ENCODE assay signal across 8 mouse cellular contexts in genomic region chr7:124708771-124709485, GRCm38 (mm10).
DNase-seq lines count a peak whose midpoint lies in the region; ATAC-seq lines count a peak whose summit lies in the region.

No protein-coding gene starts in this region.

- H3K27ac ChIP-seq in neural tube, embryonic 13.5 days (replicated peaks): peak overlapping the region; percentile 49; the same call in 1 of the 2 replicates
- H3K27ac ChIP-seq in neural tube, embryonic 15.5 days (replicated peaks): no peak overlapping the region
- H3K27ac ChIP-seq in intestine, embryonic 16.5 days (ENCODE audit: low read length): no peak overlapping the region

- H3K9me3 ChIP-seq in neural tube, embryonic 13.5 days: no peaks in the 10 kb centered on the region
- H3K9me3 ChIP-seq in neural tube, embryonic 15.5 days (replicated peaks): no peaks in the 10 kb centered on the region
- no peaks in the 10 kb centered on the region for H3K9me3 ChIP-seq in intestine, embryonic 16.5 days (ENCODE audit: control insufficient read depth, low read length)

- peak; percentile 39 to 72 for DNase-seq in adrenal gland, adult (ENCODE audit: inconsistent age in 2 of 2, low spot score in 1 of 2)
- DNase-seq in adrenal gland, postnatal 4 days (ENCODE audit: low spot score in 2 of 2): no peak
- DNase-seq in gonadal fat pad, adult 2 months (ENCODE audit: low read depth): peak; percentile 30
- DNase-seq in left cerebral cortex, postnatal 36 days (ENCODE audit: low spot score in 2 of 2): peak; percentile 66 to 73
- DNase-seq in telencephalon, adult 2 months (ENCODE audit: low read depth, low spot score): peak; percentile 79

- no peaks in the 10 kb centered on the region for H3K36me3 ChIP-seq in neural tube, embryonic 13.5 days
- H3K36me3 ChIP-seq in neural tube, embryonic 15.5 days: no peaks in the 10 kb centered on the region
- no peaks in the 10 kb centered on the region for H3K36me3 ChIP-seq in intestine, embryonic 16.5 days (ENCODE audit: control insufficient read depth, insufficient read depth, low read length)

- 21% methylated on average over 11 of the region's 11 CpGs for WGBS in neural tube, embryonic 13.5 days
- 20% methylated on average over 11 of the region's 11 CpGs for WGBS in neural tube, embryonic 15.5 days
- 37% methylated on average over 11 of the region's 11 CpGs for WGBS in intestine, embryonic 16.5 days

- H3K27me3 ChIP-seq in neural tube, embryonic 13.5 days: no peaks in the 10 kb centered on the region
- no peaks in the 10 kb centered on the region for H3K27me3 ChIP-seq in neural tube, embryonic 15.5 days (replicated peaks)
- no peaks in the 10 kb centered on the region for H3K27me3 ChIP-seq in intestine, embryonic 16.5 days (replicated peaks; ENCODE audit: control insufficient read depth, insufficient read depth, low read length)

- peak overlapping the region; percentile 22 for H3K4me2 ChIP-seq in neural tube, embryonic 13.5 days
- H3K4me2 ChIP-seq in neural tube, embryonic 15.5 days: no peak overlapping the region; the same call in 1 of the 2 replicates
- H3K4me2 ChIP-seq in intestine, embryonic 16.5 days (ENCODE audit: low read depth, low read length): no peak overlapping the region

- intact Hi-C loops in left cerebral cortex, postnatal 36 days (cut with DNase I): loop anchor here (2.0 kb wide), 1 partner anchor 38 kb away; no protein-coding TSS in a partner anchor

- peaks cover 24% of the 10 kb centered on the region for H3K4me1 ChIP-seq in neural tube, embryonic 13.5 days (replicated peaks)
- peaks cover 22% of the 10 kb centered on the region for H3K4me1 ChIP-seq in neural tube, embryonic 15.5 days
- H3K4me1 ChIP-seq in intestine, embryonic 16.5 days (ENCODE audit: control insufficient read depth, insufficient read depth, low read length): no peaks in the 10 kb centered on the region

- H3K4me3 ChIP-seq in neural tube, embryonic 13.5 days: no peak overlapping the region
- no peak overlapping the region for H3K4me3 ChIP-seq in neural tube, embryonic 15.5 days (replicated peaks)
- H3K4me3 ChIP-seq in intestine, embryonic 16.5 days (ENCODE audit: low read length): no peak overlapping the region

- peak; percentile 78 for ATAC-seq in neural tube, embryonic 13.5 days (ENCODE audit: low read depth)
- ATAC-seq in neural tube, embryonic 15.5 days (ENCODE audit: low FRiP score): no peak
- no peak for ATAC-seq in intestine, embryonic 16.5 days

- no peak overlapping the region for H3K9ac ChIP-seq in neural tube, embryonic 13.5 days
- H3K9ac ChIP-seq in neural tube, embryonic 15.5 days (replicated peaks): no peak overlapping the region
- no peak overlapping the region for H3K9ac ChIP-seq in intestine, embryonic 16.5 days (ENCODE audit: low read depth, low read length)

Comparison
In these comparisons a context has a peak if more than half of its experiments do, and no peak if none do; other contexts are left out.
1. DNase-seq: peak in adrenal gland, adult (2 of 2), gonadal fat pad, adult 2 months (single experiment), left cerebral cortex, postnatal 36 days (2 of 2) and telencephalon, adult 2 months (single experiment); none in adrenal gland, postnatal 4 days (0 of 2).